ENCODE assay signal across 24 mouse cellular contexts in the genomic region with DNA sequence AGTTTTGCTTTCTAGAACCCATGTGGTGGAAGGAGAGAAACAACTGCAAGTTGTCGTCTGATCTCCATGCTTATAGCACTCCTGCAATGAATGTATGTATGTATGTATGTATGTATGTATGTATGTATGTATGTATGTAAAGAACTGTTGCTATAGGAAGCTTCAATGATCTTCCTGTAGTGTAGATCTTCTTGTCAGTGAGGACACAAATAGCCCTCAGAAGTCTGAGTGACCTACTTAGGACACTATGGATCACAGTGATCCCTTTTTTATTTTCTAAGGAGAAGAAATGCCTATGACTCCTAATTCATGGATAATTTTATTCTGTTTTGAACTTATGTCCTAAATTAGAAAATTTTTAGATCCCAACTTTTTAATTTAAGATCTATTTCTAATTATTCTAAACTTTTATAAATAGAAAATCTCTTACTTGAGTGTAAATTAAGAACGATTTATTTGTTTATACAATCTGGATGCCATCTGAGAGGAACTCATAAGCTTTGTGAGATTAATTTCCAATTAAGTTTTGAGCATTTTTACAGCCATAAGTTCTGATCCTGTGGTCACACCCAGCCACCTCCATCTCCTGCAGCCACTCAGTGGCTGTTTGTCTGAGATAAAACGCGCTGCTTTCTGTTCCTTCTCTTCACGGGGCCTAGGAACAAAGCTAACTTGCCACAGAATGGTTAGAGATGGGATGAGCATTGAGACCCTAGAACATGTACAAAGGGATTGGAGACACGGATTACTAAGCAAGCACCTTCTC.
DNase-seq lines count a peak whose midpoint lies in the region; ATAC-seq lines count a peak whose summit lies in the region.
"Had no signal": no experiment of that assay in that cellular context is flagged by ENCODE, and none has a peak within 500 bp of the region (broad histone marks: within the 10 kb centered on the region; RNA-seq: fewer than 3 reads in every experiment).

No protein-coding gene starts in this region.

- ATAC-seq in heart, embryonic 12.5 days (ENCODE audit: insufficient number of reproducible peaks, low FRiP score): peak; percentile 87
- peak; percentile 97 for ATAC-seq in liver, embryonic 12.5 days
- ATAC-seq: activated CD4-positive, CD25-positive, alpha-beta regulatory T cell, adult 4 months; forebrain, postnatal 0 days; hindbrain, embryonic 16.5 days; midbrain, embryonic 15.5 days; Patski had no signal

- no peak overlapping the region for H3K4me2 ChIP-seq in heart, embryonic 12.5 days
- H3K4me2 ChIP-seq in liver, embryonic 12.5 days: peak overlapping the region; percentile 70
- H3K4me2 ChIP-seq: limb, embryonic 12.5 days; midbrain, embryonic 15.5 days had no signal

- no peaks in the 10 kb centered on the region for H3K9me3 ChIP-seq in heart, embryonic 12.5 days (replicated peaks)
- H3K9me3 ChIP-seq in liver, embryonic 12.5 days (replicated peaks): no peaks in the 10 kb centered on the region
- H3K9me3 ChIP-seq: limb, embryonic 12.5 days; midbrain, embryonic 15.5 days had no signal

- no peak for DNase-seq in heart, postnatal 36 days
- DNase-seq in c-Kit-positive CD71-positive TER-119-negative erythroid progenitor cells, embryonic 14.5 days (ENCODE audit: low read depth): peak; percentile 73
- peak; percentile 24 to 68 for DNase-seq in spleen, postnatal 36 days (ENCODE audit: low spot score in 2 of 2)
- DNase-seq in gastrocnemius, adult 8-10 months (ENCODE audit: low spot score in 2 of 2): no peak
- no peak for DNase-seq in frontal cortex, adult 2 months (ENCODE audit: extremely low spot score in 1 of 2, low spot score in 1 of 2)
- DNase-seq: adrenal gland, postnatal 36 days; cerebellum, postnatal 10 days; forebrain, postnatal 0 days; gastrocnemius, adult 2 months; heart, adult 18-20 months; heart, postnatal 4 days; kidney, adult 18-20 months; kidney, postnatal 14 days; layer of hippocampus, adult 9-11 months; right cerebral cortex, adult 18-20 months; thymus, postnatal 25 days had no signal

- WGBS in heart, embryonic 12.5 days: 69% methylated on average over 6 of the region's 6 CpGs
- 32% methylated on average over 6 of the region's 6 CpGs for WGBS in liver, embryonic 12.5 days (ENCODE audit: insufficient replicate concordance)

- no peaks in the 10 kb centered on the region for H3K4me1 ChIP-seq in heart, embryonic 12.5 days (replicated peaks)
- peaks cover 74% of the 10 kb centered on the region for H3K4me1 ChIP-seq in liver, embryonic 12.5 days
- H3K4me1 ChIP-seq: midbrain, embryonic 15.5 days had no signal

- no peak overlapping the region for H3K4me3 ChIP-seq in heart, embryonic 12.5 days
- peak overlapping the region; percentile 39 for H3K4me3 ChIP-seq in liver, embryonic 12.5 days
- H3K4me3 ChIP-seq: gastrocnemius, adult 2 months; limb, embryonic 12.5 days; midbrain, embryonic 15.5 days had no signal

- no peak overlapping the region for H3K27ac ChIP-seq in heart, embryonic 12.5 days (ENCODE audit: poor library complexity, severe bottlenecking)
- H3K27ac ChIP-seq in liver, embryonic 12.5 days: peak overlapping the region; percentile 94
- H3K27ac ChIP-seq: gastrocnemius, adult 2 months; limb, embryonic 12.5 days; midbrain, embryonic 15.5 days had no signal

- H3K27me3 ChIP-seq in heart, embryonic 12.5 days (replicated peaks): no peaks in the 10 kb centered on the region
- no peaks in the 10 kb centered on the region for H3K27me3 ChIP-seq in liver, embryonic 12.5 days (replicated peaks)
- H3K27me3 ChIP-seq: CH12.LX; limb, embryonic 12.5 days; midbrain, embryonic 15.5 days; Patski had no signal

- no peaks in the 10 kb centered on the region for H3K36me3 ChIP-seq in heart, embryonic 12.5 days
- peaks cover 47% of the 10 kb centered on the region for H3K36me3 ChIP-seq in liver, embryonic 12.5 days
- H3K36me3 ChIP-seq: limb, embryonic 12.5 days; midbrain, embryonic 15.5 days had no signal

- intact Hi-C loops in heart, postnatal 36 days (cut with DNase I): no loop called here

- H3K9ac ChIP-seq in heart, embryonic 12.5 days: no peak overlapping the region
- peak overlapping the region; percentile 73 for H3K9ac ChIP-seq in liver, embryonic 12.5 days
- H3K9ac ChIP-seq: forebrain, postnatal 0 days; limb, embryonic 12.5 days; midbrain, embryonic 15.5 days had no signal

Comparison
In these comparisons a context has a peak if more than half of its experiments do, and no peak if none do; other contexts are left out.
1. DNase-seq: peak in c-Kit-positive CD71-positive TER-119-negative erythroid progenitor cells, embryonic 14.5 days (single experiment) and spleen, postnatal 36 days (2 of 2); none in heart, postnatal 36 days (0 of 2), gastrocnemius, adult 8-10 months (0 of 2) and frontal cortex, adult 2 months (0 of 2).